Mouse (Mus musculus): ENCODE measurements at regions not wholly inside any gene's neighbourhood (a gene's known extent, or its start where the extent isn't known, plus 50 kb on each side); places are given as distances from the start of the nearest gene placed in this dataset.

- TF ChIP-seq EP300 (IDR thresholded peaks at IDR 0.05; ENCODE audit: low read depth), result no peak
- TF ChIP-seq CTCF (IDR thresholded peaks at IDR 0.05; ENCODE audit: low read depth), result no peak
Observed at GRCm38 (mm10) chr1:14471551-14471950, 1621.6 kb downstream of the 4930444P10Rik start.
